Mouse (Mus musculus): Measurements from ENCODE around the gene Gmeb1. TPM values are rescaled to one million over a fixed set of nuclear protein-coding genes. Genes with fewer than 3 reads are reported as not detected.
"Not testable (repeated sequence)": the region's sequence is repeated elsewhere in the genome, so short reads cannot be mapped to it uniquely, and the experiment has no call there.

Gmeb1 gene
- polyA plus RNA-seq, 1 experiment from 2014 or later, result 36.7 TPM

DNA sequence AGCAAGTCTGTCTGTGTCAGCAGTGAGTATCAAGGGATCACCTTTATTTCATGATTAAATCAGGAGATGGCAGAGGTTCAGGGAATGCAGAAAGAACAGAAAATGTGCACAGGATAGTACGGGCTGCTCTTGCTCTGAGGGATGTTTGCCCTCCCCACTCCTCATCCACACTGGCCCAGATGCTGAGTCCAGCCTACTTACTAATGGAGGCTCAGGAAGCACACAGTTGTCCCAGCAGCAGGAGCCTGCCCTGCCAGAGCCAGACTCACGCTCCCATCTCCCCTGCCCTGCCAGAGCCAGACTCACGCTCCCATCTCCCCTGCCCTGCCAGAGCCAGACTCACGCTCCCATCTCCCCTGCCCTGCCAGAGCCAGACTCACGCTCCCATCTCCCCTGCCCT, 27.4 kb upstream of the Gmeb1 start:
- not testable (repeated sequence) for H3K4me1 ChIP-seq (replicated peaks; ENCODE audit: control insufficient read depth, insufficient read depth, low read length); H3K9ac ChIP-seq (ENCODE audit: low read length); H3K4me3 ChIP-seq (ENCODE audit: low read length); H3K9me3 ChIP-seq (ENCODE audit: control insufficient read depth, low read length); H3K27me3 ChIP-seq (ENCODE audit: control insufficient read depth, insufficient read depth, low read depth, low read length); ATAC-seq (ENCODE audit: low read depth); H3K27ac ChIP-seq (ENCODE audit: low read length); H3K4me2 ChIP-seq (ENCODE audit: low read depth, low read length)
- peaks cover 32% of the 10 kb centered on the region for H3K36me3 ChIP-seq (ENCODE audit: control insufficient read depth, insufficient read depth, low read length)
- 86% methylated on average over 2 of the region's 5 CpGs for WGBS

DNA sequence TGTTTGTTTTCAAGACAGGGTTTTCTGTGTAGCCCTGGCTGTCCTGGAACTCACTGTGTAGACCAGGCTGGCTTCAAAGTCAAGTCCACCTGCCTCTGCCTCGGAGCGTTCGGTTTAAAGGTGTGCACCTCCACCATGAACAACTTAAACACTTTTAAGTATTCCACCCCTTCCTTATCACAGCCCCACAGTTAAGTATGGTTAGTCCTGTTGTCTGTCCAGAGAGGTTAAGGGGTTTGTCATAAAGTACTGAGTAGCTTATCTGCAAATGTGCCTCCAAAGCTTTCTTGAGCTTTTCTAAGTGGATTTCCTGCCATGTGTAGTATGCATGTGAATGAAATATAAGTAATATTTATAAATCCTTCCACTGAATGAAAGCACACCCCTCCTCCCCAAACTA, 14.5 kb upstream of the Gmeb1 start:
- Histone ChIP-seq H3K9me3 (ENCODE audit: control insufficient read depth, low read length) (no peaks in the 10 kb centered on the region), H3K9ac (ENCODE audit: low read length) (no peak overlapping the region), H3K4me2 (ENCODE audit: low read depth, low read length) (no peak overlapping the region), H3K4me3 (ENCODE audit: low read length) (no peak overlapping the region), H3K4me1 (replicated peaks; ENCODE audit: control insufficient read depth, insufficient read depth, low read length) (peaks cover 6% of the 10 kb centered on the region; the same call in 1 of the 2 replicates), H3K36me3 (ENCODE audit: control insufficient read depth, insufficient read depth, low read length) (no peaks in the 10 kb centered on the region), H3K27ac (ENCODE audit: low read length) (no peak overlapping the region), H3K27me3 (ENCODE audit: control insufficient read depth, insufficient read depth, low read depth, low read length) (no peaks in the 10 kb centered on the region)
- WGBS, result 75% methylated on average over 3 of the region's 3 CpGs
- ATAC-seq (ENCODE audit: low read depth), result no peak

DNA sequence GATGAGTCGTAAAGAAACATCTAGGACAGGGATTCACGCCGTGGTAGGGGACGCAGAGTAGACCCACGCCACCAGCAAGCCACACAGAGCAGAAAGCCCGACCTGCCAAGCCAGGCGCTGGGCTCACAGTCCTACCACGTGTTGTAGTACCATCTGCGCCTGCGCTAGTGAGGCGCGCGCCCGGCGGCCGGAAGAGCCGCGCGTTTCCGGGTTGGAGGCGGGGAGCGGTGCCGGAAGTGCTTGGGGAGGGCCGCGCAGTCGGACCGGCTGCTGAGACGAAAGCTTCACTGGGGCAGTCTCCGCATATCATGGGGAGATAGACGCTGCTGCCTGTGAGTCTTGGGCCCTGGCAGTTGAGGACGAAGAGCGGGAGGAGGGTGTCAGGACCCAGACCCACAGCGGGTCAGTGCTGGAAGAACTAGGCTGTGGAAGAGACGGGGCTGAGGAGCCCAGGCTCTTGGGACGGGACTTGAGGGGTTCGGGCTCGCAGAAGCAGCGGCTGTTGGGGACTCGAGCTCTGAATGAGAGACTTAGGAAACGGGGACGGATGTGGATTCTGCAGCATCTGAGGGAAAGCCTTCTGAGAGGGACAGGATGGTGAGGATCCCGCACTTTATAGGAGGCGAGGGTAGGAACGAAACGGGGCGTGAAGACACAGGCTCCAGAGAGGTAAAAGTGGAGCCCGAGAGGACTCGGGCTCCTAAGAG, 12.9 kb upstream of the Gmeb1 start, which contains the start of gene Taf12:
Gene Taf12 (plus strand): TSS at position 220 of the 707 bp plus-strand sequence.
- peak within 1 kb of the TSS; percentile 76 for H3K4me3 ChIP-seq (ENCODE audit: low read length)
- ATAC-seq (ENCODE audit: low read depth), result peak; percentile 93
- peak within 1 kb of the TSS; percentile 90 for H3K27ac ChIP-seq (ENCODE audit: low read length)
- no peaks in the 10 kb centered on the region for H3K36me3 ChIP-seq (ENCODE audit: control insufficient read depth, insufficient read depth, low read length)
- H3K9me3 ChIP-seq (ENCODE audit: control insufficient read depth, low read length), result no peaks in the 10 kb centered on the region
- no peaks in the 10 kb centered on the region for H3K27me3 ChIP-seq (ENCODE audit: control insufficient read depth, insufficient read depth, low read depth, low read length)
- peak within 1 kb of the TSS; percentile 83 for H3K4me2 ChIP-seq (ENCODE audit: low read depth, low read length)
- H3K4me1 ChIP-seq (replicated peaks; ENCODE audit: control insufficient read depth, insufficient read depth, low read length), result peaks cover 6% of the 10 kb centered on the region; the same call in 1 of the 2 replicates
- WGBS, result under 1% methylated on average over 48 of the region's 48 CpGs
- H3K9ac ChIP-seq (ENCODE audit: low read length), result peak within 1 kb of the TSS; percentile 89

DNA sequence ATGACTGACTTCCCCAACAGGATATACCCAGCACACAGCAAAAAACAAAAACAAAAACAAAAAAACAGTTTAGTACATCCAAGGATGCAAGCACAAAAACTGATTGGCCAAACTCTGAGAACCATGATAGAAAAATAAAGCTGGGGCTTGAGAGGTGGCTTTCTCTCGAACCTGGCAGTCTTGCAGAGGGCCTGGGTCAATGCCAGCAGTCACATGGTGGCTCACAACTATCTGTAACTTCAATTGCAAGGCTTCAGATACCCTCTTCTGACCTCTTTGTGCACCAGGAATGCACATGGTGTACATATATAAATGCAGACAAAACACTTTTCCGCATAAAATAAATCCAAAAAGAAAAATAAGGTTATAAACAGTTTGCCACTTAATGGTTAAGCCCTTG, 11.8 kb upstream of the Gmeb1 start:
- ATAC-seq (ENCODE audit: low read depth), result no peak
- Histone ChIP-seq H3K27me3 (ENCODE audit: control insufficient read depth, insufficient read depth, low read depth, low read length) (no peaks in the 10 kb centered on the region), H3K9ac (ENCODE audit: low read length) (peak overlapping the region; percentile 89), H3K4me2 (ENCODE audit: low read depth, low read length) (peak overlapping the region; percentile 80), H3K36me3 (ENCODE audit: control insufficient read depth, insufficient read depth, low read length) (no peaks in the 10 kb centered on the region), H3K4me1 (replicated peaks; ENCODE audit: control insufficient read depth, insufficient read depth, low read length) (peaks cover 6% of the 10 kb centered on the region; the same call in 1 of the 2 replicates), H3K27ac (ENCODE audit: low read length) (no peak overlapping the region), H3K9me3 (ENCODE audit: control insufficient read depth, low read length) (no peaks in the 10 kb centered on the region), H3K4me3 (ENCODE audit: low read length) (peak overlapping the region; percentile 76)
- WGBS, result 50% methylated on average over 2 of the region's 2 CpGs

DNA sequence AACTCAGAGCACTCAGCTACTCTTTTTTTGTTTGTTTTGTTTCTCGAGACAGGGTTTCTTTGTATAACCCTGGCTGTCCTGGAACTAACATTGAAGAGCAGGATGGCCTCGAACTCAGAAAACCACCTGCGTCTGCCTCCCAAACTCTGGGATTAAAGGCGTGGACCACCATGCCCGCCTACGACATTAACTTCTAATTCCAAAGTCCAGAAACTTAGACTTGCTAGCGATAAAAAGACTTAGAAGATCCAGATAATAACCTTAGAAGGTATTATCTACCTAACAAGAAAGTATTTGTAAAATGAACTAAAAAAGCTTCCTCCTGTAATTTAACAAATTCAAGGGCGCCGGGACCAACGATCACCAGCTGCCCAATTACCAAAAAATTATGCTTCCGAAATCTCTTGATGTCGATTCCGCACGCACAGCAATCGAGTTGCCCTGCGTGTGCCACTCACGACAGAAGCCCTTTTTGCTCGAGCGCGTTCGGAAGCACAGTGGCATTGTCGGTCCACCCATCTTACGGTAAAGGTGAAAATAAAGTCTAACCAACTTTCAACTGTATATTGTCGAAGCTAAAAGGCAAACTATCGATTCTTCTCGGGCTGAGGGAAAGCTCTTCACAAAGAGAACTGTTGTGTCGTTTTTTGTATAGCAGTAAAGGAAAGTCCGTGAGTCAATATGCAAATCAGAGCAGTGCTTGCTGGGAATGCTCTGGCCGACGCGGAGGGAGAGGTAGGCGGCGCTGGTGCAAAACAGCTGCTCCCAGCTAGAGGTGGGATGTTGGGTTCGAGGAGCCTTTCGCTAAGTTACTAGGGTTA, 8.5 kb upstream of the Gmeb1 start:
- under 1% methylated on average over 35 of the region's 35 CpGs for WGBS
- peak; percentile 79 for ATAC-seq (ENCODE audit: low read depth)

DNA sequence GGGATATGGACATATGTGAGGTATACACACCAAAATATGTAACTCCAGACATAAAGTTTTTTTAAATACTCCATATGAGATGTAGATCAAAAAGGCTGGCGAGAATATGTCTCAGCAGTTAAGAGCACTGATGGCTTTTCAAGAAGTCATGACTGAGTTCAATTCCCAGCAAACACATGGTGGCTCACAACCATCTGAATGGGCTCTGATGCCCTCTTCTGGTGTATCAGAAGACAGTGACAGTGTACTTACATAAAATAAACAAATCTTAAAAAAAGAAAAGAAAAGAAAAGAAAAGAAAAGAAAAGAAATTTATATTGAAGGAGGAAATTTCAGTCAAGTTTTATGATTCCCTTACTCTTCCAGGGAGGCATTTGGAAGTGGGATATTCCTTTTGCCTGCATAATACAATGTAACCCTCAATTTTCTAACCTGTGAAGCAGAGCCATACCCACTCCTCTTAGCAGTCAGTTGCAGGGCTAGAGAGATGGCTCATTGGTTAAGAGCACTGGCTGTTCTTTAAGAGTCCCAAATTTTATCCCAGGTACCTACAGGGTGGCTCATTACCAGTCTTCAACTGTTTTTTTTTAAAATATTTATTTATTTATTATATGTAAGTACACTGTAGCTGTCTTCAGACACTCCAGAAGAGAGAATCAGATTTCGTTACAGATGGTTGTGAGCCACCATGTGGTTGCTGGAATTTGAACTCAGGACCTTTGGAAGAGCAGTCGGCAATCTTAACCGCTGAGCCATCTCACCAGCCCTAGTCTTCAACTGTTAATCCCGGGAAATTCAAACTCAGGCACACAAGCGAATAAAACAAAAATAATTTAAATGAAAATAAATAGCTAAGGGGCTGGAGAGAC, 7.7 kb upstream of the Gmeb1 start:
- Histone ChIP-seq H3K27me3 (ENCODE audit: control insufficient read depth, insufficient read depth, low read depth, low read length) (no peaks in the 10 kb centered on the region), H3K9ac (ENCODE audit: low read length) (no peak overlapping the region), H3K4me3 (ENCODE audit: low read length) (no peak overlapping the region), H3K4me1 (replicated peaks; ENCODE audit: control insufficient read depth, insufficient read depth, low read length) (peaks cover 6% of the 10 kb centered on the region; the same call in 1 of the 2 replicates), H3K36me3 (ENCODE audit: control insufficient read depth, insufficient read depth, low read length) (no peaks in the 10 kb centered on the region), H3K27ac (ENCODE audit: low read length) (peak overlapping the region; percentile 93), H3K4me2 (ENCODE audit: low read depth, low read length) (no peak overlapping the region), H3K9me3 (ENCODE audit: control insufficient read depth, low read length) (no peaks in the 10 kb centered on the region)
- ATAC-seq (ENCODE audit: low read depth), result no peak
- 8% methylated on average over 6 of the region's 6 CpGs for WGBS

More for the DNA sequence above, 8.5 kb upstream of the Gmeb1 start:
- peaks cover 6% of the 10 kb centered on the region; the same call in 1 of the 2 replicates for H3K4me1 ChIP-seq (replicated peaks; ENCODE audit: control insufficient read depth, insufficient read depth, low read length)
- no peaks in the 10 kb centered on the region for H3K9me3 ChIP-seq (ENCODE audit: control insufficient read depth, low read length)
- peak overlapping the region; percentile 62 for H3K9ac ChIP-seq (ENCODE audit: low read length)
- peak overlapping the region; percentile 28 for H3K4me3 ChIP-seq (ENCODE audit: low read length)
- H3K27ac ChIP-seq (ENCODE audit: low read length), result peak overlapping the region; percentile 93
- no peaks in the 10 kb centered on the region for H3K36me3 ChIP-seq (ENCODE audit: control insufficient read depth, insufficient read depth, low read length)
- peak overlapping the region; percentile 53 for H3K4me2 ChIP-seq (ENCODE audit: low read depth, low read length)
- no peaks in the 10 kb centered on the region for H3K27me3 ChIP-seq (ENCODE audit: control insufficient read depth, insufficient read depth, low read depth, low read length)

DNA sequence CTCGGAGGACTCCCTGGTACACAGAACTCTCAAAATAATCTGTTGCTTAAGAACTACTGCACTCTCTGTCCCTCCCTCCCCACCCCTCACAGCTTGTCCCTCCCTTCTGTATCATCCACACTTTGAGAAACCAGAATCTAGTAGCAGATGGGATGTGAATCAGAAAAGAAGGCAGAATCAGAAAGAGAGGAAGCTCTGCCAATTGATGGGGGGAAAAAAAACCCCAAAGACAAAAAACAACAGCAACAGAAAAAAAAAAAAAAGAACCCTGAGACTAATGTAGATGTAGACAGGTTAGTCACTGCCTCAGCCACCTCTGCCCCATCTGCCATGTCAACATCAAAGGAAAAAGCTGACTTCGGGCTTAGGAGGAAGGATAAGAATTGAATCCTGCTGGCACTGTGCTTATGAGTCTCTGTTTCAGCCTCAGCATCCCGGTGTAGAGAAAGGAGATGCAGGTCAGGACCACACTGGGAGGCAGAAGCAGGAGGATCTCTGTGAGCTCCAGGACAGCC, 5.5 kb upstream of the Gmeb1 start:
- no peaks in the 10 kb centered on the region for H3K9me3 ChIP-seq (ENCODE audit: control insufficient read depth, low read length)

DNA sequence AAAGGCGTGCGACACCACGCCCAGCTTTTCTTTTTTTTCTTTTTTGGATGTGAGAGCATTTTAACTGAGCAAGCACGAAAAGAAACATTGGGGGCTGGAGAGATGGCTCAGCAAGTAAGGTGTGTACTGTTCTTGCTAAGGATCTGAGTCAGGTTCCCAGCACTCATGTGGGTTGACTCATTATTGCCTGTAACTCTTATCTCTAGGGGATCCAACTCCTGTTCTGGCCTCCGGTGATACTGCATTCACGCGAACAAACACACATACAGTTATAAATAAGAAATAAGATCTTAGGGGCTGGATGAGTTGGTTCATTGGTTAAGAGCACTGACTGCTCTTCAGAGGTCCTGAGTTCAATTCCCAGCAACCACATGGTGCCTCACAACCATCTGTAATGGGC, 1.9 kb upstream of the Gmeb1 start:
- peaks cover 20% of the 10 kb centered on the region for H3K4me1 ChIP-seq (replicated peaks; ENCODE audit: control insufficient read depth, insufficient read depth, low read length)
- ATAC-seq (ENCODE audit: low read depth), result no peak
- 93% methylated on average over 7 of the region's 7 CpGs for WGBS
- H3K27ac ChIP-seq (ENCODE audit: low read length), result no peak overlapping the region
- no peak overlapping the region for H3K4me3 ChIP-seq (ENCODE audit: low read length)
- no peaks in the 10 kb centered on the region for H3K9me3 ChIP-seq (ENCODE audit: control insufficient read depth, low read length)
- H3K27me3 ChIP-seq (ENCODE audit: control insufficient read depth, insufficient read depth, low read depth, low read length), result no peaks in the 10 kb centered on the region
- H3K36me3 ChIP-seq (ENCODE audit: control insufficient read depth, insufficient read depth, low read length), result no peaks in the 10 kb centered on the region
- H3K9ac ChIP-seq (ENCODE audit: low read length), result no peak overlapping the region
- H3K4me2 ChIP-seq (ENCODE audit: low read depth, low read length), result no peak overlapping the region

More for the DNA sequence above, 5.5 kb upstream of the Gmeb1 start:
- WGBS, result 70% methylated on average over 3 of the region's 3 CpGs
- no peak for ATAC-seq (ENCODE audit: low read depth)
- Histone ChIP-seq H3K27ac (ENCODE audit: low read length) (no peak overlapping the region), H3K4me3 (ENCODE audit: low read length) (no peak overlapping the region), H3K27me3 (ENCODE audit: control insufficient read depth, insufficient read depth, low read depth, low read length) (no peaks in the 10 kb centered on the region), H3K36me3 (ENCODE audit: control insufficient read depth, insufficient read depth, low read length) (no peaks in the 10 kb centered on the region), H3K4me1 (replicated peaks; ENCODE audit: control insufficient read depth, insufficient read depth, low read length) (peaks cover 4% of the 10 kb centered on the region), H3K4me2 (ENCODE audit: low read depth, low read length) (no peak overlapping the region), H3K9ac (ENCODE audit: low read length) (no peak overlapping the region)
